Mouse (Mus musculus): ENCODE measurements around the gene Mcrs1. TPM values are rescaled to one million over a fixed set of nuclear protein-coding genes. Genes with fewer than 3 reads are reported as not detected.
"Not testable (repeated sequence)": the region's sequence is repeated elsewhere in the genome, so short reads cannot be mapped to it uniquely, and the experiment has no call there.

Mcrs1 gene
- polyA plus RNA-seq, 1 experiment = 23.3 TPM

DNA sequence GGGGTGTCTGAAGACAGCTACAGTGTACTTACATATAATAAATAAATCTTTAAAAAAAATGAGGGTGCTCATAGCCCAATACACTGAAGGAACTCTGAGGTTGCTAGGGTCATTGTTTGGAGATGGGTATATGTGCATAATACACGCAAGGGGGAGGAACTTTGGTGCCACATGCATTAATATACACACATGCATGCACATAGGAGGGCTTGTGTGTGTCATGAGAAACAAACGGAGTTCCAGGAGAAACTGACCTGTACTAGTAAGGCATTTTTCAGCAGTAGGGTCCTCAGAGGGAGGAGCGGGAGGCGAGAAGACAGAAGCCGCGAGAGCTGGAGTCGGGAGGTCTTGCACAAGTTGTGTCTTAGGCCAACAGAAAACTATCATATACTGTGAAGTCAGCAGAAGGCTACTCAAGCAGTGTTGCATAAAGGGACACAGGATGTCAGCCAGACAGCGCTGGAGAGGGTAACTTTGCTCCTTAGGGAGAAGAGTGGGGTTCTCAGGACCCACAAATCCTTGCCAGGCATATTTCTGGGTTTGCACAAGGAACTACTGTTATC lies 7.5 kb upstream of the Mcrs1 start:
- Histone ChIP-seq H3K4me1 (ENCODE audit: control insufficient read depth, insufficient read depth, insufficient read length, low read length) (peaks cover 3% of the 10 kb centered on the region; the same call in 1 of the 2 replicates), H3K4me3 (ENCODE audit: insufficient read depth, low read depth, low read length) (peak overlapping the region; percentile 47), H3K27ac (replicated peaks; ENCODE audit: low read depth, low read length) (peak overlapping the region; percentile 27; the same call in 1 of the 2 replicates)

DNA sequence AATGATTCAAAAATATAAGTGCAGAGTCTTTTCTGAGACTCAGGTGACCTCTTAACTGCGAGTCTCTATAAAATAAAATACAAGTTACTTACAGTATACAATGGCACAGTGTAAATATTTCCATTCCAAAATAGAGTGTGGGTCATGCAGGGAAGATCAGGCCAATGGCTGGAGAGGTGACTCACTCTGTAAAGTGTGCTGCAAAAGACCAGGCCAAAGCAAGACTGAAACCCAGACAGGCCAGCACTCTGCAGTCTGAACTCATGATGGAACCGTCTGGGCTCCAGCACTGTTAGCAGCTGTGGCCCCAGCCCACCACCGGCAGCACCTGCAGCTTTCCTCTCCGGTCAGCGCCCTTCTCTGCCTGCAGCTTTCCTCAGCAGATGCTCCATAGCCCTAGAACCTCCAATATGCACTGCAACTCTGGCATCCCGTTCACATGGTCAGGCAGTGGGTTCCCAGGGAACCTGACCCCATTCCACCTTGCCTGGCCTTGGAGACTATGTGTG lies 3.5 kb upstream of the Mcrs1 start:
- H3K27ac ChIP-seq (replicated peaks; ENCODE audit: low read depth, low read length) = no peak overlapping the region
- H3K4me3 ChIP-seq (ENCODE audit: insufficient read depth, low read depth, low read length) = no peak overlapping the region
- H3K4me1 ChIP-seq (ENCODE audit: control insufficient read depth, insufficient read depth, insufficient read length, low read length) = peaks cover 2% of the 10 kb centered on the region; the same call in 1 of the 2 replicates

DNA sequence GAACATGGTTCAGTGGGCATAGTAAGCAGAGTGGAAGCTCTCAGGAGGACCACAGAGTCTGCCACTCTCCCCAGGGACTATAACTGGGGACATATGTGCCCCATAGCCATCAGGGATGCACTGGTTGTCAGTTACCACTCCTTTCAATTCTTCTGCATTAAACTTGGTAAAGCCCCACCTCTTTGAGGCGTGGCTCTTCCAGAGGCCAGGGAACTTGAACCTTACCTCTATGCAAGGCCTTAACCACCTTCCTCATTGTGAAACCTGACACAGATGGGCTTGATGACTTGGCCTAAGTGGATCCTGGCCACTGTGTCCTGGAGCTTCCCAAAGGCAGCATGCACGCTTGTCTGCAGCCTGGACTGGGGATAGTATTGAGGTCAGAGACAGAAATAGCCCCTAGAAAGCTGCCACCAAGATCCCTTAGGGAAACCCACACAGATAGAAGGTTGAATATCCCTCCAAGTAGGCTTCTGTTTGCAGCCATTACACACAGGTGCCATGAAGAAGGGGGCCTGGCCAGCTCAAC lies 2.8 kb upstream of the Mcrs1 start:
- no peak overlapping the region for H3K27ac ChIP-seq (replicated peaks; ENCODE audit: low read depth, low read length)
- no peak overlapping the region for H3K4me3 ChIP-seq (ENCODE audit: insufficient read depth, low read depth, low read length)
- H3K4me1 ChIP-seq (ENCODE audit: control insufficient read depth, insufficient read depth, insufficient read length, low read length) = no peaks in the 10 kb centered on the region

DNA sequence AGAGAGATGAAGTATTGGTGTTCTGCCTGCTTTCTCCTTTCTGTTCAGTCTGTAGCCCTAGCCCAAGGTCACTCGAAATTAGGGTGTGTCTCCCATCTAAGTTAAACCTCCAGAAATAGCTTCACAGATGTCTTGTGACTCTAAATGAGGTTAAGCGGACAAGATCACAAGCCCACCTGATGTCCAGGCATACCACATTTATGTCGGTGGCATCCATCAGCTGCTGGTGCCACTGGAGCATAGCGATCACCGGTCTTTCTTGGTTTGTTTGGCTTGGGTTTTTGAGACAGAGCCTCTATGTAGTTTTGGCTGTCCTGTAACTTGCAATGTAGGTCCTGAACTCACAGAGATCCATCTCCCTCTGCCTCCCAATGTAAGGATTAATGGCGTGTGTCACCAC lies 2.0 kb upstream of the Mcrs1 start:
- no peak overlapping the region for H3K27ac ChIP-seq (replicated peaks; ENCODE audit: low read depth, low read length)
- H3K4me1 ChIP-seq (ENCODE audit: control insufficient read depth, insufficient read depth, insufficient read length, low read length) = no peaks in the 10 kb centered on the region
- H3K4me3 ChIP-seq (ENCODE audit: insufficient read depth, low read depth, low read length) = no peak overlapping the region

DNA sequence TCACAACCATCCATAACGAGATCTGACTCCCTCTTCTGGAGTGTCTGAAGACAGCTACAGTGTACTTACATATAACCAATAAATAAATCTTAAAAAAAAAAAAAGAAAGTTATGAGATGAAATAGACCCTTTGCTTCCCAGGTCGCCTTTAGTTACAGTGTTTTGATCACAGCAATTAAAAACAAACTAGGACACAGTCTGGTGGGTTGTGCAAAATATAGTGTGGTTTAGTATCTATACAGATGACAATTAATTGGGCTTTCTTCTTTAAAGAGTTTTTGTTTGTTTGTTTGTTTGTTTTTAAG lies 1.4 kb upstream of the Mcrs1 start:
- not testable (repeated sequence) for H3K27ac ChIP-seq (replicated peaks; ENCODE audit: low read depth, low read length); H3K4me3 ChIP-seq (ENCODE audit: insufficient read depth, low read depth, low read length); H3K4me1 ChIP-seq (ENCODE audit: control insufficient read depth, insufficient read depth, insufficient read length, low read length)

DNA sequence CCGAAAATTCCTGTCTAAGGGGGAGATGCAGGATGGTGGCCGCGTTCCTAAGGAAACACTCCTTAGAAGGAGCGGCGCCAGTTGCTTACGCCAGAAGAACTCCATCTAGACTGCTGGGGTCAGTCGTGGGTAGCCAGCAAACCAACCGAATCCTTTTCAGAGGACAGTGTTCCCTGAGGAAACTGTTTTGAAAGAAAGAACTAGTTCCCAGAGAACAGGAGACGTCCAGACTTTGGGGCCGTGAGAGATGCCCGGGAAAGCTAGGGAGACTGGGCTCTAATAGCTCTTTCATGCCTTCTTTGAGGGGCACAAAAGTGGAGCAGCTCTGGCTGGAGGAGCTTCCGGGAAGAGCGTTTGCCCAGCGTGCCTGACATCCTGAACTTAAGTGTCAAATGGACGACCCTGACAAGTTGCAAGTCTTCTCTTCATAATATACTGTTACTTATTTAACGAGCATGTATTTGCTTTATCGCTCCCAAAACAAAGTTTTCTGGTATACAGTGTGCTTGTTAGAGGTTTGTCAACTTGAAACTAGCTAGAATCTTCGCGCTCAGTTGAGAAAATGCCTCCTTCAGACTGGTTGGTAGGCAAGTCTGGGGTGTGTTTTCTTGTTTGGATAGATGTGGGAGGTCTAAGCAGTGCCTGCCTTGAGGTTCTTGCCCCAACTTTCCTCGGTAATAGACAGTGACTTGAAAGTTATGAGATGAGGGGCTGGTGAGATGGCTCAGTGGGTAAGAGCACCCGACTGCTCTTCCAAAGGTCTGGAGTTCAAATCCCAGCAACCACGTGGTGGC lies 817 bp upstream of the Mcrs1 start:
- H3K4me1 ChIP-seq (ENCODE audit: control insufficient read depth, insufficient read depth, insufficient read length, low read length) = no peaks in the 10 kb centered on the region
- H3K27ac ChIP-seq (replicated peaks; ENCODE audit: low read depth, low read length) = peak overlapping the region; percentile 93
- peak overlapping the region; percentile 84 for H3K4me3 ChIP-seq (ENCODE audit: insufficient read depth, low read depth, low read length)

DNA sequence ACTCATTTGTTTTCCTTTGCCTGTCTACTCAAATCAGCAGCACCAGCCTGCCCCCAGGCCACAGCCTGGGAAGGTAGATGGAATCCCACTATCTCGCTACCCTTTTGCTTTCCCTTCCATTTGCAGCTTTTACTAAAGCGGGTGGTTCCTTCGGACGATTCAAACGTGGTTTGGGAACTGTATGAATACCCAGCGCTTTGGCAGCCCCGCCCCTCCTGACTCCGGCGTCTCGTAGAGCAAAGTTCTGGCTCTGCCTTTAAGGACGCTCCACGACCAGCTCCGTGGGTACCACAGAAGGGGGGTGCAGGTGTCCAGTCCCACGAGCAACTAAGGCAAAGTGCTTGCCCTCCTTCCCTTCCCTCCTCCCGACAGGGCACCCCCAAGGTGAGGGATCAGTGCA lies 650 bp downstream of the Mcrs1 start:
- not testable (repeated sequence) for H3K27ac ChIP-seq (replicated peaks; ENCODE audit: low read depth, low read length); H3K4me1 ChIP-seq (ENCODE audit: control insufficient read depth, insufficient read depth, insufficient read length, low read length)
- peak overlapping the region; percentile 84 for H3K4me3 ChIP-seq (ENCODE audit: insufficient read depth, low read depth, low read length)

DNA sequence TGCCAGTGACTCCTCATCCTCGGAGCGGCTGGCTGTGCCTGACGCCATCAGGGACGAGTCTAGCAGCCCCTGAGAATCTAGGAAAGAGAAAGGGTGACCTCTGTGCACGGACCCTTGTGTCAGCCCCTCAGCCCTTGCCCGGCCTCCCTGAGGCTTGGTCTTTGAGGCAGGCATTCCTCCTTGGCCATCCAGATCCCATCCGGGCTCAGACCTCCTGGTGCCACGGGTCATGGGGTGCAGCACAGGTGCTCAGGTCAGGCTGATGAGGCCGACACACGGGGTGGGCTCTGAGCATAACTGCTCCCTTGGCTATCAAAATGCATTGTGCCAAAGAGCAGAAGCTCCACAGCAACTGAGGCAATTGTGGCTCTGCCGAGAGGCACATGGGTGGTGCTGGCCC lies 1.8 kb downstream of the Mcrs1 start:
- no peak overlapping the region for H3K4me3 ChIP-seq (ENCODE audit: insufficient read depth, low read depth, low read length)

DNA sequence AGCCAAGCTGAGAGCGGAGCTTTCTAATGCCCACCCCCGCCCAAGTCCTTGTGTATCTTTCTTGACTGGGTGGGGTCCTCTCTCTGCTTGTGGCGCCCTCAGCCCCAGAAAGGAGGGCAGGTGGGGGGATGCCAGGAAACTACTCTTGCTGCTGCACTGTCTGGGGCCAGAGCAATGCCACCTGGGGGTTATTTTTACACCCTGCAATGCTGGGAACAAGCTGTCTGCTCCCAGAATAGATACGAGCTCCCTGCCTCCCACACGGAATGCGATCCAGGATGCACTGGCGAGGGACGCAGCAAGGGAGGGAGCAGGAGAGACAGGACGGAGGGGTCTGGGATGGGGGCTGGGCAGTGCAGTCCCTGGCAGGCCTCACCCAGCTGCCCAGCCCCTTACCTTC lies 2.8 kb downstream of the Mcrs1 start:
- Histone ChIP-seq H3K4me1 (ENCODE audit: control insufficient read depth, insufficient read depth, insufficient read length, low read length) (no peaks in the 10 kb centered on the region), H3K4me3 (ENCODE audit: insufficient read depth, low read depth, low read length) (no peak overlapping the region), H3K27ac (replicated peaks; ENCODE audit: low read depth, low read length) (no peak overlapping the region)

More for the DNA sequence above, 1.8 kb downstream of the Mcrs1 start:
- H3K4me1 ChIP-seq (ENCODE audit: control insufficient read depth, insufficient read depth, insufficient read length, low read length) = no peaks in the 10 kb centered on the region
- no peak overlapping the region for H3K27ac ChIP-seq (replicated peaks; ENCODE audit: low read depth, low read length)

DNA sequence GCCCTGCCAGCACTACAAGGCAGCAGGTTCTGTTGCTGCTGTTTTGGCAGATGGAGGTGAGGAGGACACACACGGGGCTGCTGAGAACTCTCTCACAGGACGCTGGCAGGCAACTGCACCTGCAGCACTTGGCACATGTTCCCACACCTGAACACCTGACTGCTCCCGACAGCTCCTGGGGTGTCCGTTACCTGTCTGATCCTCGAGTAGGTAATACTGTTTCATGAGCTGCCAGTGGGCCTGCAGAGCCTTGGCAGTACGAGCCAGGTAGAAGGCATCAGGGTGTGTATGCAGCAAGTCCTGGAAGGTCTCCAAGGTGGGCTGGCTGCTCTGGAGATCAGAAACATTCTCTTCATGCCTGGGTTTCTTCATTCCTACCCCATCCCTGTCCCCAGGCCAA lies 5.0 kb downstream of the Mcrs1 start:
- H3K4me3 ChIP-seq (ENCODE audit: insufficient read depth, low read depth, low read length); H3K4me1 ChIP-seq (ENCODE audit: control insufficient read depth, insufficient read depth, insufficient read length, low read length); H3K27ac ChIP-seq (replicated peaks; ENCODE audit: low read depth, low read length): not testable (repeated sequence)

DNA sequence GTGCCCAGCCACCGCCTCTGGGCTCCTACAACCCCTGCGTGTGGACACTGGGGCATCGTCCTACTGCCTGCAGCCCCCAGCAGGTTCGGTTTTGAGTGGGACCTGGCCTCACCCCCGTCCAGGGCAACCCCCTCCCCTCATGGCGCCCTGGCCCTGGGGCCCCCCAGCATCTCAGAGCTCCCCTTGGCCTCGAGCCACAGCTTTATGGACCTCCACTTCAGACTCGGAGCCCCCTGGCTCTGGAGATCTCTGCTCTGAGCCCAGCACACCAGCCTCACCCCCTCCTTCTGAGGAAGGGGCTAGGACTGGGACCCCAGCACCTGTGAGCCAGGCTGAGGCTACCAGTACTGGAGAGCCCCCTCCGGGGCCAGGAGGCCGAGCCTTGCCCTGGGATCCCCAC lies 9.7 kb downstream of the Mcrs1 start:
- Histone ChIP-seq H3K4me3 (ENCODE audit: insufficient read depth, low read depth, low read length) (no peak overlapping the region), H3K27ac (replicated peaks; ENCODE audit: low read depth, low read length) (no peak overlapping the region), H3K4me1 (ENCODE audit: control insufficient read depth, insufficient read depth, insufficient read length, low read length) (no peaks in the 10 kb centered on the region; the same call in 1 of the 2 replicates)

DNA sequence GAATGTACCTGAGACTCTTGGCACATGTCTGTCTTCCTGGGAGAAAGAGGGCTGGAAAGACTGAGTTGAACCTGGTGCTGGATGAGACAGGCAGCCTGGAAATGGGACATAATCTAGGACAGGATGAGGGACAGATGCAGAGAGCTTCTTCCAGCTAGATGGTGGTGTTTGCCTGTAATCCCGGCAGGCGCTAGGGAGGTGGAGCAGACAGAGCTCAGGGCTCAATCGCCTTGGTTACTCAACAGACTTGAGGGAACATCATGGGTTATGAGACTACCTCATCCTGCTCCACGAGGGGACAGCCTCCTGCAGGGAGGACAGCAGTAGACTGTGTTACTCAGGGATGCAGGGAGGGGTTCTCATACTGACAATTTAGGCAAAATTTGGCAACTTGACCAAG lies 10.5 kb downstream of the Mcrs1 start:
- Histone ChIP-seq H3K4me1 (ENCODE audit: control insufficient read depth, insufficient read depth, insufficient read length, low read length) (no peaks in the 10 kb centered on the region; the same call in 1 of the 2 replicates), H3K4me3 (ENCODE audit: insufficient read depth, low read depth, low read length) (no peak overlapping the region), H3K27ac (replicated peaks; ENCODE audit: low read depth, low read length) (no peak overlapping the region)

DNA sequence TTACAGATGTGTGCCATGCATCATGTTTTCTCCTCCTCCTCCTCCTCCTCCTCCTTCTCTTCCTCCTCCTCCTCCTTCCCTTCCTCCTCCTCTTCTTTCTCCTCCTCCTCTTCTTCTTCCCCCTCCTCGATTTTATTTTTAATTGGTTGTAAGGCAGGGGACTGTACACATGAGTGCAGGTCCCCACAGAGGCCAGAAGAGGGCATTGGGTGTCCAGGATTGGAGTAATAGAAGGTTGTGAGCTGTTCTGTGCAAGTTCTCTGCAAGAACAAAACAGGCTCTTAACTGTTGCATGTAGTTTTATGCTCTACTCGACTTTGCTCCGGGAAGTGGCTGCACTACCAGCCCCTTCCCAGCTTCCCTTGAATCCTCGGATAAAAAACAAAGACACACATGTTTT lies 11.6 kb downstream of the Mcrs1 start:
- Histone ChIP-seq H3K4me1 (ENCODE audit: control insufficient read depth, insufficient read depth, insufficient read length, low read length) (no peaks in the 10 kb centered on the region; the same call in 1 of the 2 replicates), H3K27ac (replicated peaks; ENCODE audit: low read depth, low read length) (no peak overlapping the region), H3K4me3 (ENCODE audit: insufficient read depth, low read depth, low read length) (no peak overlapping the region)

DNA sequence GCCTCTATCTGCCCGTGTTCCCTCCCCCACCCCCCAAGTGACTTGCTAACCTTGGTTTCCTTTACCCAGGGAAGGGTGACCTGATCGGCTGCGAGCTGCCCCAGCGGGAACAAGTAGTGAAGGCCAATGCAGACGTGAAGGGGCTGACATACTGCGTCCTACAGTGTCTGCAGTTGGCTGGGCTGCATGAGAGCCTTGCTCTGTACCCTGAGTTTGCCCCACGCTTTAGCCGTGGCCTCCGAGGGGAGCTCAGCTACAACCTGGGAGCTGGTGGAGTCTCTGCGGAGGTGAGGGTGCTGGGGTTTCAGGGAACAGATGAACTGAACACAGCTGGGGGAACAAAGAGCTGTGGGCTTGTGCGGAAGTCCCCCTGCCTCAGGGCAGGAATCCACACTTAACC lies 13.8 kb downstream of the Mcrs1 start:
- Histone ChIP-seq H3K4me3 (ENCODE audit: insufficient read depth, low read depth, low read length) (no peak overlapping the region), H3K4me1 (ENCODE audit: control insufficient read depth, insufficient read depth, insufficient read length, low read length) (no peaks in the 10 kb centered on the region; the same call in 1 of the 2 replicates), H3K27ac (replicated peaks; ENCODE audit: low read depth, low read length) (no peak overlapping the region)

DNA sequence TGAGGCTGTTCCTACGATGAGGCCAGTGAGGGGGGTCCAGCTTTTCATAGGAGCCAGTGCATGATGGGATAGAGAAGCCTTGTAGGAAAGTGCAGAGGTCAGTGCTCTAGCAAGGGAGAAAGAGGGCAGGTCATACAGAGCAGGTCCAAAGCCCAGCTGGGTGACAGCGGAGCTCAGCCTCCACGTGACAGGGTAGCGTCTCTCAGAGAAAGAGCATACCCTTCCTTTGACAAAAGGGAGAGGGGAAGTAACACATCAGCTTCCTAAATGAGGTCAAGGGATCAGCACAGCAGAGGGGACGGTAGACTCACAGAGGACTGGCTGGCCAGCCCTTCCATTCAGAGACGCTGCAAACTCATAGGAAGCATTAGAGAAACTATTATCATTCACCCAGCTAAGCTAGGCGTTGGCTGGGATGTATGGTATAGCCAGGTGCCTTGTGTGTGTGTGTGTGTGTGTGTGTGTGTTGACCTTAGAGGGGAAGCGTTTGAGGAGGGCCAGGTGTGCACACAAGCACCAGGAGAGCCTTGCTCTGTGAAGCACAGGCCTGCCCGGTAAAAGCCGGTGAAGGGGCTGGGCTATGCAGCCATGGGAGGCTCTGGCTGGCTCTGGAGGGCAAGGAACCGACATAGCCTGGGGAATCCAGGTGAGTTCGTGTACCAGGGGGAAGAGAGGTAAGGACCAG lies 17.3 kb downstream of the Mcrs1 start:
- Histone ChIP-seq H3K27ac (replicated peaks; ENCODE audit: low read depth, low read length) (no peak overlapping the region), H3K4me1 (ENCODE audit: control insufficient read depth, insufficient read depth, insufficient read length, low read length) (no peaks in the 10 kb centered on the region), H3K4me3 (ENCODE audit: insufficient read depth, low read depth, low read length) (no peak overlapping the region)
